Mouse (Mus musculus) E14TG2a.4 (cell line): ENCODE data around the gene Mdh1.

Experiments used
- CTCF ChIP-seq: conservative IDR thresholded peaks from 2 replicates; pipeline ENCODE4 v1.5.1; 2014; ENCODE audit warnings: low read length
- NANOG ChIP-seq: IDR thresholded peaks from 2 replicates; pipeline ENCODE4 v1.6.1; 2014; ENCODE audit warnings: borderline replicate concordance, low read length, mixed read lengths
- POU5F1 ChIP-seq: IDR thresholded peaks from 2 replicates; pipeline ENCODE4 v1.6.1; 2014; ENCODE audit warnings: low read length, borderline replicate concordance

DNA sequence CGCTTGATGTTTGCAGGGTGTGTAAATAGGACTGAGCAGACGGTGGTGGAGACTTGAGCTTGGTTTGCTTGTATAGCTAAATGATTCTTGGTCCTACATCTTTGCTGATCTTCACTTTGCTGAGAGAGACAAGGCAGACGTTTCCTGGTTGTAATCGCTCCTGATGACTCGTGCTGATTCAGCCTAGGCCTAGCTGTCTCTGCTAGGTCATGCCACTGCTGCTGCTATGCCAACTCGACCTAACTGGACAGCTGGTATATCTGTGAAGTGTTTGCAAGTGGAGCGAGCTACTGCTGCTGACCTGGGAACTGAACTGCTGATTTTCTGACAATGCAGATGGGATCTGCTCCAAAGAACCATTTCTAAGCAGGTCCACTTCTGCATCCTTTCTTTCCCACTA, 9.3 kb upstream of the Mdh1 start:
- TF ChIP-seq CTCF = no peak
- no peak for TF ChIP-seq NANOG
- TF ChIP-seq POU5F1 = no peak
